Mouse (Mus musculus) MEL (cell line): Measurements from ENCODE around the gene Pln.

Source experiments
- CHD2 ChIP-seq: IDR thresholded peaks from 2 replicates; pipeline ENCODE4 v1.6.1; 2011; ENCODE audit warnings: low read length, improper control_type of control experiment
- CTCF ChIP-seq, 3 experiments: IDR thresholded peaks in 2 of 3; conservative IDR thresholded peaks in 1 of 3; 2 replicates each; pipeline ENCODE4 v1.5.1; 2011 to 2012; ENCODE audit warnings: low read length in 3 of 3, low read depth in 2 of 3, mild to moderate bottlenecking in 2 of 3, improper control_type of control experiment in 1 of 3, inconsistent platforms in 1 of 3, mixed read lengths in 1 of 3, moderate library complexity in 1 of 3; ENCODE audit not compliant: control insufficient read depth in 1 of 3, insufficient read depth in 1 of 3, poor library complexity in 1 of 3, severe bottlenecking in 1 of 3
- MAX ChIP-seq: IDR thresholded peaks from 2 replicates; pipeline ENCODE4 v1.6.1; 2011; ENCODE audit warnings: low read length, improper control_type of control experiment
- POLR2A ChIP-seq, 2 experiments: IDR thresholded peaks; 2 replicates each; pipeline ENCODE4 v1.6.1; 2011 to 2012; ENCODE audit warnings: low read length in 2 of 2, mild to moderate bottlenecking in 2 of 2, control low read depth in 1 of 2, improper control_type of control experiment in 1 of 2, low read depth in 1 of 2, moderate library complexity in 1 of 2; ENCODE audit not compliant: control insufficient read depth in 1 of 2, insufficient read depth in 1 of 2, poor library complexity in 1 of 2
- TAL1 ChIP-seq: IDR thresholded peaks from 2 replicates; pipeline ENCODE4 v1.6.1; 2012; ENCODE audit warnings: mild to moderate bottlenecking, inconsistent platforms, low read length, moderate library complexity, mixed read lengths

- TF ChIP-seq CTCF (IDR thresholded peaks at IDR 0.05 in 2 of 3, conservative IDR thresholded peaks at IDR 0.05 in 1 of 3; ENCODE audit: control insufficient read depth in 1 of 3, insufficient read depth in 1 of 3, low read depth in 2 of 3, low read length in 3 of 3, poor library complexity in 1 of 3, severe bottlenecking in 1 of 3) (no peak), POLR2A (IDR thresholded peaks at IDR 0.05; ENCODE audit: control insufficient read depth in 1 of 2, insufficient read depth in 1 of 2, low read depth in 1 of 2, low read length in 2 of 2, poor library complexity in 1 of 2) (no peak), CHD2 (no peak), MAX (no peak), TAL1 (no peak)
These were observed 14.1 kb upstream of the Pln start for GRCm38 (mm10) chr10:53323367-53323766.
